Mouse (Mus musculus) hindbrain, embryonic 10.5 days (tissue): ENCODE data around the gene Prickle3. TPM values are rescaled to one million over a fixed set of nuclear protein-coding genes. Genes with fewer than 3 reads are reported as not detected.
A peak's percentile ranks its signal among the peaks of the same experiment; 100 is the strongest.

ENCODE experiments used
- DNase-seq: peaks from one replicate; pipeline ENCODE4 v3.0.0-alpha.2; 2017; ENCODE audit warnings: low spot score
- H3K27ac ChIP-seq: fragments of 300-500 bp; sonication (generic); 2 replicates; pipeline ENCODE4 v1.5.1; 2016; ENCODE audit warnings: mild to moderate bottlenecking, moderate library complexity
- H3K27me3 ChIP-seq: fragments of 300-500 bp; sonication (generic); 2 replicates; pipeline ENCODE4 v1.6.1; 2016; ENCODE audit warnings: mild to moderate bottlenecking; ENCODE audit not compliant: poor library complexity, insufficient read depth, severe bottlenecking
- H3K36me3 ChIP-seq: fragments of 300-500 bp; sonication (generic); 2 replicates; pipeline ENCODE4 v1.6.1; 2016; ENCODE audit warnings: mild to moderate bottlenecking, moderate library complexity
- H3K4me1 ChIP-seq: fragments of 300-500 bp; sonication (generic); replicated peaks from 2 replicates; pipeline ENCODE4 v1.6.1; 2016; ENCODE audit warnings: mild to moderate bottlenecking
- H3K4me3 ChIP-seq: fragments of 300-500 bp; sonication (generic); 2 replicates; pipeline ENCODE4 v1.5.1; 2016; ENCODE audit warnings: mild to moderate bottlenecking, moderate library complexity
- H3K9me3 ChIP-seq: fragments of 300-500 bp; sonication (generic); 2 replicates; pipeline ENCODE4 v1.6.1; 2016; ENCODE audit warnings: mild to moderate bottlenecking, moderate library complexity
- WGBS: fragments of 180-500 bp; shearing (Covaris S2); methylation state at CpG from one replicate; pipeline ENCODE4 v1.1.7; 2016; 5-methylcytosine and 5-hydroxymethylcytosine counted together
- polyA plus RNA-seq: library from polyadenylated mRNA; unstranded; fragments of >200 nt; fragmentation: Nextera tagmentation; extraction: Ambion mirVana; gene quantifications from 2 replicates; pipeline ENCODE4 v1.2.1, GENCODE M21; 2016

Gene Prickle3
- 4.4 and 4.5 TPM in 2 replicates for polyA plus RNA-seq

GRCm38 (mm10) chrX:7657221-7657639 is at the start of gene Prickle3:
Gene Prickle3 (plus strand): TSS chrX:7657260.
- DNase-seq, result no peak
- H3K27me3 ChIP-seq, result no peaks in the 10 kb centered on the region
- peaks cover 3% of the 10 kb centered on the region; the same call in 1 of the 2 replicates for H3K9me3 ChIP-seq
- H3K4me1 ChIP-seq, result peaks cover 22% of the 10 kb centered on the region
- H3K27ac ChIP-seq, result peak within 1 kb of the TSS; percentile 83
- WGBS, result 17% methylated on average over 26 of the region's 26 CpGs
- peak within 1 kb of the TSS; percentile 51 for H3K4me3 ChIP-seq
- H3K36me3 ChIP-seq, result no peaks in the 10 kb centered on the region

GRCm38 (mm10) chrX:7610035-7610434 is 47.0 kb upstream of the Prickle3 start:
- H3K36me3 ChIP-seq, result no peaks in the 10 kb centered on the region
- 0 out of 2 replicates have a peak, but pooled peaks cover 3% of the 10 kb centered on the region for H3K9me3 ChIP-seq
- H3K27ac ChIP-seq, result no peak overlapping the region
- peaks cover 9% of the 10 kb centered on the region; the same call in 1 of the 2 replicates for H3K4me1 ChIP-seq
- H3K4me3 ChIP-seq, result peak overlapping the region; percentile 49
- H3K27me3 ChIP-seq, result peaks cover 17% of the 10 kb centered on the region
- DNase-seq, result no peak
- WGBS, result 28% methylated on average over 21 of the region's 21 CpGs

- Histone ChIP-seq H3K36me3 (no peaks in the 10 kb centered on the region), H3K9me3 (0 out of 2 replicates have a peak, but pooled peaks cover 3% of the 10 kb centered on the region), H3K4me1 (peaks cover 9% of the 10 kb centered on the region; the same call in 1 of the 2 replicates), H3K4me3 (peak overlapping the region; percentile 49), H3K27me3 (peaks cover 17% of the 10 kb centered on the region), H3K27ac (no peak overlapping the region)
- WGBS, result 22% methylated on average over 26 of the region's 26 CpGs
- peak; percentile 3 for DNase-seq
These were observed 46.4 kb upstream of the Prickle3 start for GRCm38 (mm10) chrX:7610536-7611258.

- Histone ChIP-seq H3K36me3 (no peaks in the 10 kb centered on the region), H3K9me3 (0 out of 2 replicates have a peak, but pooled peaks cover 3% of the 10 kb centered on the region), H3K27ac (no peak overlapping the region), H3K4me1 (no peaks in the 10 kb centered on the region), H3K27me3 (no peaks in the 10 kb centered on the region), H3K4me3 (no peak overlapping the region)
- 85% methylated on average over 12 of the region's 12 CpGs for WGBS
- no peak for DNase-seq
These were observed 39.0 kb upstream of the Prickle3 start for GRCm38 (mm10) chrX:7617889-7618551.

GRCm38 (mm10) chrX:7632560-7632959 is 24.5 kb upstream of the Prickle3 start:
- H3K36me3 ChIP-seq, result no peaks in the 10 kb centered on the region
- no peaks in the 10 kb centered on the region for H3K27me3 ChIP-seq
- DNase-seq, result no peak
- H3K9me3 ChIP-seq, result 0 out of 2 replicates have a peak, but pooled peaks cover 2% of the 10 kb centered on the region
- no peaks in the 10 kb centered on the region for H3K4me1 ChIP-seq
- no peak overlapping the region for H3K27ac ChIP-seq
- no peak overlapping the region for H3K4me3 ChIP-seq
- 86% methylated on average over 6 of the region's 6 CpGs for WGBS

GRCm38 (mm10) chrX:7635101-7635500 is 22.0 kb upstream of the Prickle3 start:
- Histone ChIP-seq H3K27me3 (peaks cover 10% of the 10 kb centered on the region; the same call in 1 of the 2 replicates), H3K4me3 (no peak overlapping the region), H3K27ac (no peak overlapping the region), H3K36me3 (no peaks in the 10 kb centered on the region), H3K4me1 (peaks cover 13% of the 10 kb centered on the region), H3K9me3 (0 out of 2 replicates have a peak, but pooled peaks cover 5% of the 10 kb centered on the region)
- 82% methylated on average over 3 of the region's 3 CpGs for WGBS
- DNase-seq, result no peak

- Histone ChIP-seq H3K36me3 (no peaks in the 10 kb centered on the region), H3K9me3 (0 out of 2 replicates have a peak, but pooled peaks cover 3% of the 10 kb centered on the region), H3K4me3 (peak within 1 kb of the TSS; percentile 58), H3K4me1 (peaks cover 17% of the 10 kb centered on the region), H3K27me3 (peaks cover 14% of the 10 kb centered on the region; the same call in 1 of the 2 replicates), H3K27ac (peak within 1 kb of the TSS; percentile 79)
- WGBS, result 10% methylated on average over 42 of the region's 42 CpGs
- peak; percentile 89 for DNase-seq
These were observed 18.5 kb upstream of the Prickle3 start, which contains the start of gene Syp for GRCm38 (mm10) chrX:7638401-7639091. Gene Syp (plus strand): TSS chrX:7638471.

- peak overlapping the region; percentile 53 for H3K27ac ChIP-seq
- H3K4me1 ChIP-seq, result peaks cover 17% of the 10 kb centered on the region
- H3K27me3 ChIP-seq, result peaks cover 14% of the 10 kb centered on the region; the same call in 1 of the 2 replicates
- no peaks in the 10 kb centered on the region for H3K36me3 ChIP-seq
- no peak for DNase-seq
- 0 out of 2 replicates have a peak, but pooled peaks cover 7% of the 10 kb centered on the region for H3K9me3 ChIP-seq
- peak overlapping the region; percentile 58 for H3K4me3 ChIP-seq
- WGBS, result 28% methylated on average over 13 of the region's 13 CpGs
These were observed 17.3 kb upstream of the Prickle3 start for GRCm38 (mm10) chrX:7639536-7640325.

GRCm38 (mm10) chrX:7640785-7641184 is 16.3 kb upstream of the Prickle3 start:
- 0 out of 2 replicates have a peak, but pooled peaks cover 7% of the 10 kb centered on the region for H3K9me3 ChIP-seq
- peaks cover 14% of the 10 kb centered on the region; the same call in 1 of the 2 replicates for H3K27me3 ChIP-seq
- no peak overlapping the region for H3K27ac ChIP-seq
- 31% methylated on average over 12 of the region's 12 CpGs for WGBS
- no peak for DNase-seq
- H3K4me3 ChIP-seq, result no peak overlapping the region
- H3K4me1 ChIP-seq, result peaks cover 17% of the 10 kb centered on the region
- H3K36me3 ChIP-seq, result no peaks in the 10 kb centered on the region

- no peak overlapping the region for H3K27ac ChIP-seq
- 7% methylated on average over 5 of the region's 5 CpGs for WGBS
- H3K27me3 ChIP-seq, result peaks cover 4% of the 10 kb centered on the region; the same call in 1 of the 2 replicates
- H3K4me3 ChIP-seq, result no peak overlapping the region
- H3K9me3 ChIP-seq, result peaks cover 7% of the 10 kb centered on the region; the same call in 1 of the 2 replicates
- peak; percentile 74 for DNase-seq
- H3K4me1 ChIP-seq, result 0 out of 2 replicates have a peak, but pooled peaks cover 6% of the 10 kb centered on the region
- no peaks in the 10 kb centered on the region for H3K36me3 ChIP-seq
These were observed 11.7 kb upstream of the Prickle3 start for GRCm38 (mm10) chrX:7645349-7645748.

GRCm38 (mm10) chrX:7648671-7649304 is 8.3 kb upstream of the Prickle3 start:
- H3K27ac ChIP-seq, result peak overlapping the region; percentile 88
- peak overlapping the region; percentile 54 for H3K4me3 ChIP-seq
- WGBS, result 19% methylated on average over 25 of the region's 25 CpGs

More at GRCm38 (mm10) chrX:7648671-7649304, 8.3 kb upstream of the Prickle3 start:
- Histone ChIP-seq H3K9me3 (peaks cover 7% of the 10 kb centered on the region; the same call in 1 of the 2 replicates), H3K36me3 (no peaks in the 10 kb centered on the region), H3K27me3 (no peaks in the 10 kb centered on the region), H3K4me1 (0 out of 2 replicates have a peak, but pooled peaks cover 2% of the 10 kb centered on the region)
- peak; percentile 79 for DNase-seq
